Mouse (Mus musculus) thymus, postnatal 14 days (tissue): ENCODE measurements around the gene Gbp2.
A peak's percentile ranks its signal among the peaks of the same experiment; 100 is the strongest.
"Not testable (repeated sequence)": the region's sequence is repeated elsewhere in the genome, so short reads cannot be mapped to it uniquely, and the experiment has no call there.

Source experiments
- DNase-seq: peaks from one replicate; pipeline ENCODE4 v3.0.0; 2021

Gbp2 gene

DNA sequence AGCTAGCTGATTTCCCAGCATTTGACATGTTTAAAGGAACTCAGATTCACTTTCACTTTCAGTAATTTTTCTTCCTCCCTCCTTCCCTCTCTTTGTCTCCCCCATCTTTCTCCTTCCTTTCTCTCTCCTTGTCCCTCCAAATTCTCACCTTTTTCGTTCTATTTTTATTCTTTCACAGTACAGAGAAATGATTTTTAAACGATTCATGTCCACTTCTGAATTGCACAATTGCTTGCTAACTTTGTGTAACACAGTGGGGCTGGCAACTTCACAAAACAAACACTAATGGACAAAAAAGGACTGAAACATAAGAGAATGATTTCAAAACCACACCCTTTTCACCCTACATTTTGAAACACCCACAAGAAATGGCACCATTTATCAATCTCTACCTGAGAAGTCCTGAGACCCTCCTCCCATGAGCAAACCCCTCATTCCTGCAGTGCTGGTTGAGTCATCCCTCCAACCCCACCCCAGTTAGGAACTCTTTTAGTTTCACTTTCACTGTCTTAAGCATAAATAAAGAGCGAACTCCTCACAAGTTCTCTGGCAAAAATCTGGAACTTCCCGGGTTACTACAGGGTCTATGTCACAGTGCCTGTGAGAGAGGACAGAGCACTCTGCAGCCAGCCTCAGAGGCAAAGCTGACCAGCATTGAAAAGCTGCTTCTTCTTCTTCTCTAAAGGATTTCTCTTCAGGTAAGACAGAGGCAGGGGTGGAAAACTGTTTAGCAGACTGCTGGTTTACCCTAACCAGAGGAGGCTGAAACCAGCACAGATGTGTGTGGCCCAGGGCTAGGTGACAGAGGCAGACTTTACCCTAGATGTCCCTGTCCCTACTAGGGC lies at the start of gene Gbp2:
TSS of gene Gbp2 (plus strand) at position 492 of the 845 bp plus-strand sequence.
- peak; percentile 37 for DNase-seq

GRCm38 (mm10) chr3:142570738-142571137 lies 49.7 kb upstream of the Gbp2 start:
- DNase-seq = no peak

DNA sequence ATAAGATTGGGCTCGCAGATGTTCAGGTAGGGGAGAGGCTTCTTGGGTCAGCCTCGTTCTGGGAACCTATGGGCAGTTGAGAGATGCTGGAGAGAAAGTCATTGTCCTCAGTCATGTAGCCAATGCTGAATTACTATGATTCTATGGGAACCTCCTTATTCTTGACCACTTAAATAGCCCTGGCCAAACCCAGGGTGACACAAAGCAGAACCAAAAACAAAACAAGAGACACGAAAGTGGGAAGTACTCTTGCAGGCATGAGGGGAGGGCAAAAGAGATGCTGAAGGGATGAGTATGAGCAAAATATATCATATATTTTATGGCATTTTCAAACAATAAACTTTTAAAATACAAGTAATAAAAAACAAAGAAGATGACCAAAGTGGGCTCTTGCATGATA lies 43.3 kb upstream of the Gbp2 start:
- no peak for DNase-seq

DNA sequence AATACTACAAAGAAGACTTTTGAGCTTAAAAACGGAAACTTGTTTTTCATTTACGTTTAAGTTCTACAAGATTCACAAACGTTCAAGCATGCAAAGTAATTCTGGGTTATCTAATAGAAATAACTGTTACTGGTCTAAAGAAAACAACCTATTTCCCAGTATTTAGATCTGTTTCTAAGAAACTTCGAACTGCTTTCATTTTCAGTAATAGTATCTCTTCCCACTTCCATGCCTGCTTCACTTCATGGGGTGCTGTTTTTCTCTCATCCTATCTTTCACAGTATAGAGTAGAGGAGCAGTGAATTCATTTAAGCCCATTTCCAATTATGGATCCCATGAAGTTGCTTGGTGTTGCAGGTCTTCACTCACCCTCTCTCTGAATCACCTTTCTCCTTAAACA lies 42.1 kb upstream of the Gbp2 start:
- DNase-seq = no peak

DNA sequence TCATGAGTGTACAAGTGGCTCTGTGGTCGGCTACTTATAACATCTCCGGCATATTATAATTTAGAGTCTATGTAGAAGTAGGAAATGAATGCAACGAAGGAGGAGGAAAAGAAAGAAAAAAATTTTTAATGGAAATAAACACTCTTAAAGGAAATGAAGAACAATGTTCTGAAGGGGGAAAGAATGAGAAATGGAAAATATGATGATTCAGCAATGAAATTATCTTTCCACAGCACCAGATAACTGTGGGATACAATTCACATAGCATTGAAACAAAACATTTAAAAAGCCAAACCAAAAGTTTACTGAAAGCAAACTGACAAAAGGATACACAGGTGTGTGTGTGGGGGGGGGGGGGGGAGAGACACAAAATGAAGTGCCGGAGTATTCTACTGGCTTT lies 37.3 kb upstream of the Gbp2 start:
- no peak for DNase-seq

DNA sequence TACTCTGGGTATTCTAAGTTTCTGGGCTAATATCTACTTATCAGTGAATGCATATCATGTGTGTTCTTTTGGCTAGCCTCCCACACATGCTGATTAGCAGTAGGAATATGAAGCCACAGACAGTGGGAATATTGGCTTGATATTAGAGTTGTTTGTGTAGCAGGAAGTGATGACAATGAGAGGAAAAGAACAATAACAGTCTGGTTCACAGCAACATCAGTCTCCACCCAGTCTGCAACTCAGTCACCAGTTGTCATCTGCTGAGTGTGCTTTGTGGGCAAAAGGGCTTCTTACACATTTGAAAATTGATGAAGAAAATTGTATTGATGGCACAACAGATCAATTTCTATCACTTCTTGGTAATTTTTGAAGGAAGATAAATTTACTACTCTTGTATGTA lies 33.0 kb upstream of the Gbp2 start:
- no peak for DNase-seq

DNA sequence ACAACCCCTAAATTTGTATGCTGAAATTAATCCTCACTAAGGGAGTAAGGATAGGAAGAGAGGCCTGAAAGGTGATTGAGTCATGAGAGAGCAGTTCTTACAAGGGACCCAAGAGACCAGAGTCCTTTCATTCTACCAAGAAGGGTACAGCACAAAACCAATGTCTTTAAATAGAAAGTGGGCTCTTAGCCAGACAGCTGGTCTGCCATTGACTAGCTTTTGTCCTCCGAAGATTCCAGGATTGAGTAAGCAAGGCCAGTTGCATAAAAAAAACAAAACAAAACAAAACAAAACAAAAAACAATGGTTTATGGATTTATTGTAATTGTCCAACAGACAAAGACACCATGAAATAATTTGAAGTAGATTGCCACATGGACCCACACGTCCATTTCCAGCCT lies 31.5 kb upstream of the Gbp2 start:
- DNase-seq = no peak

DNA sequence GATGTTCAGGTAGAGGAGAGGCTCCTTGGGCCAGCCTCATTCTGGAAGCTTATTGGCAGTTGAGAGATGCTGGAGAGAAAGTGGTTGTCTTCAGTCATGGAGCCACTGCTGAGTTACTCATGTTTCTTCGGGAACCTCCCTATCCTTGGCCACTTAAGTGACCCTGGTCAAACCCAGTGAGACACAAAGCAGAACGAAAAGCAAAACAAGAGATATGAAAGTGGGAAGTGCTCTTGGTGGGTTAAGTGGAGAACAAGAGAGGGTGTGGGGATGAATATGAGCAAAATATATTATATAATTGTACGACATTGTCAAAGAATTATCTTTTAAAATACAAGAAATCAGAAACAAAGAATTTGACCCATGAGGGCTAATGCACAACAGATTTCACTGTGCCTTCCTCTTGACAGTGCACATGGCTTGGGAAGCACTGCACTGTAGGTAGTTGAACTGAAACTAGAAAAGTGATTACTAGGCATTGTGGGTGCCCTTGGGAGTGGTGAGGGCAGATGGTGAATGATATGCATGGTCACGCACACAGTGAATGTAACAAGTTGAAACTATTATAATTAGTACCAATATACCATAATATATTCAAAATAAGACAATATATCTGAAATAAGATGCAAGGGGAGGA lies 29.9 kb upstream of the Gbp2 start:
- DNase-seq = no peak

- no peak for DNase-seq
Observed at GRCm38 (mm10) chr3:142594547-142594946, 25.9 kb upstream of the Gbp2 start, which contains the start of gene Gbp2b. Gene Gbp2b, plus strand, starts transcription at chr3:142594847.

DNA sequence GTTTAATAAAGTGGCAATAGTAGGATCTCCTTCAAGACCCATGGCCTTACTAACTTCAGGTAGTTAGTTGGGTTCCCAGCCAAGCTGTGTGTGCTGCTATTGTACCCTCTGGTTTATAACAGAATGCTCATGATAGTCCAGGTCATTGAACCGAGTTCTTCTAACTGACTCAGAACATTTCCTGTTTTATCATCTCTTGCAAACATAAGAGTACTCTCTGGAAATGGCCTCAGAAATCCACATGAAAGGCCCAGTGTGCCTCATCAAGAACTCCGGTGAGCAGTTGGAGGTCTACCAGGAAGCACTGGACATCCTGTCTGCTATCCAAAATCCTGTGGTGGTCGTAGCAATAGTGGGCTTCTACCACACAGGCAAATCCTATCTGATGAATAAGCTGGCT lies 22.5 kb upstream of the Gbp2 start:
- DNase-seq = no peak

- DNase-seq = no peak
Observed at GRCm38 (mm10) chr3:142601675-142602074, 18.7 kb upstream of the Gbp2 start.

DNA sequence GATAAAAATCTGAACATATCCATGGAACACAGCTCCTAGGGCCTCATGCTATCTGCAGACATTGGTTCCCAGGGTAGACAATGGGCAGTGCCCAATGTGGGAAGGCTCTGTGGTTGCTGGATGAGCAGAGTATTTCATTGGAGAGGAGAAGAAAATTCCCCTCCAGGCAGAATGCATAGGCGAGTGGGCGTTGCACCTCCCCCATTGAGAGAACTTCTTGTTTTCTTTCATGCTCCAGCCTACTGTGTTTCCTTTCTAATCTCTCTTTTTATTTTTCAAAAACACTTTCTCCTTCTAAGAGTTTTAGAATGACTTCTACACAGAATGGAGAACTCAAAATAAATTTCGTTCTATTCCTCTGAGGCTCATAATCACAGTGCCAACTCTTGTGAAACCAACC lies 1.7 kb upstream of the Gbp2 start:
- no peak for DNase-seq

- peak; percentile 10 for DNase-seq
Observed at GRCm38 (mm10) chr3:142619606-142620005, 796 bp upstream of the Gbp2 start.

DNA sequence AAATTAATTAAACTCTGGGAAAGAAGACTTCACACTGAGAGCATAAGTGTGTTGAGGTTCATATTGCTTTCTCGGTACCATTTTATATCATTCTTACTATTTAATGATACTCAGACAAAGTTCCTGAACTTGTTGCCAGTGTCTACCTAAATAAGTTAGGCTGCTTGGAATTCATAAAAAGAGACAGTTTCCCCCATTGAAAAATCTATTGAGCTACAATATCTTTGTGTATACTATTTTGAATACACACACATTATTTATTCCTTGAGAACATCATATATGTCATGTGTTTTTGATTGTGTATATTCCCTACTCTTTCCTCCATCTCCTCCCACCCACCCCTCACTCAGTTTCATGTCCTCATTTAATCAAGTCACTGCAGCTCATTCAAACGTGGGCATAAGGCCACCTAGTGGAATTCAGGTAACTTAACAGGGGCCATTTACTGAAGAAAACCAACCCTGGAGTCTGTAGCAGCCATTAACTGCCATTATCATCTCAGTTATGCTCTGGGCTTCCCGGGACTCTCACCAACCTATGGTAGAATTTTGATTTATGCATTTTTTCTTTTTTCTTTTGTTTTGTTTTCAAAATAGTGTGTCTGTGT lies 657 bp downstream of the Gbp2 start:
- DNase-seq = peak; percentile 30

- DNase-seq = no peak
Observed at GRCm38 (mm10) chr3:142630385-142630784, 10.0 kb downstream of the Gbp2 start.

DNA sequence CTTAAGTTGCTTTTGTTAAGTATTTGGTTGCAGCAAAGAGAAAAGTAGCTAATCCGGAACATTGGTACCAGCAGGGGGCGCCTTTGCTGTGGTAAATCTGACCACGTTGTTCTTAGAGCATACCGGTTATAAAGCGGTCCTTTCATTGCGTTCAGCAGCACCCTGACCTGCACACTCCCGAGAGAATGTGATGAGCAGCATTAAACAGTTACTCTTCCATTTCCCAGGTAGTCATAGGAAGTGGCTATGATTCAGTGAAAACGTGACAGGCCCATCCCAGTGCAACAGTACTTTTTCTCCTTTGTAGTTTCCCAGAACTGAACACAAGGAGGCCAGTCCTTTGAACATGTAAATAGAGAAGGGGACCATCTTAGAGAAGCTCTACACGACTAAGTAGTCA lies 19.8 kb downstream of the Gbp2 start:
- peak; percentile 69 for DNase-seq

DNA sequence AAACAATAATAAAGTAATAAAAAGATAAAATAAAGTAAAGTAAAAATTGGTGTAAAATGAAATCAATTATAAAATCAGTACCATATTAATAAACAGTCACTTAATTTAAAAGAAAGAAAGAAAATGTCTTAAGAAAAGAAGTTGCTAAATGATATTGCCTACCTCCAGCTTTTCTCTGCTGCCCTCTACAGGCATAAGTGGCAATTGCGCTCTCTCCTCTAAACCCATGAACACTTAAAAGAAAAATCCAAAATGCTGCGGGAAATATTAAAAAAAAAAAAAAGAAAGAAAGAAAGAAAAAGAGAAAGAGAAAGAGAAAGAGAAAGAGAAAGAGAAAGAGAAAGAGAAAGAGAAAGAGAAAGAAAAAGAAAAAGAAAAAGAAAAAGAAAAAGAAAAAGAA lies 25.5 kb downstream of the Gbp2 start:
- DNase-seq = peak; percentile 72

DNA sequence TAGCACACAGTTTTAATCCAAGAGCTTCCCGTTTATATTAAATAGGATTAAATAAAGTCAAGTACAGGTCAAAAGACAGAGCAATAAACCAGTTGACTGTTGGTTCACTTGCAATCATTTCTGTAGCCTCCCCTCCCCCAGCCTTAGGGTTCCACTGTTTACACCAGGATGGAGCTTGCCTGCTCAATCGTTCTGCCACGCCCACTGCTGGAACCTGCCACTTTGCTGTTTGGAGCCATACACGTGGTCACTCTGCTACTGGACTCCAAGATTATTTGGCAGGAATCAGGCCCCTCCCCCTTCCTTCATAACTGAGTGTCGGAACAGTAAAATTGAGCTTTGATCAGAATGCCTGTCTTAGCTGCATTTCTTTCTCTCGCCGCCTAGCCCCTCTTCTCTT lies 27.4 kb downstream of the Gbp2 start:
- DNase-seq = not testable (repeated sequence)

- no peak for DNase-seq
Observed at GRCm38 (mm10) chr3:142650205-142650604, 29.8 kb downstream of the Gbp2 start.

GRCm38 (mm10) chr3:142664723-142665122 lies 44.3 kb downstream of the Gbp2 start:
- no peak for DNase-seq

DNA sequence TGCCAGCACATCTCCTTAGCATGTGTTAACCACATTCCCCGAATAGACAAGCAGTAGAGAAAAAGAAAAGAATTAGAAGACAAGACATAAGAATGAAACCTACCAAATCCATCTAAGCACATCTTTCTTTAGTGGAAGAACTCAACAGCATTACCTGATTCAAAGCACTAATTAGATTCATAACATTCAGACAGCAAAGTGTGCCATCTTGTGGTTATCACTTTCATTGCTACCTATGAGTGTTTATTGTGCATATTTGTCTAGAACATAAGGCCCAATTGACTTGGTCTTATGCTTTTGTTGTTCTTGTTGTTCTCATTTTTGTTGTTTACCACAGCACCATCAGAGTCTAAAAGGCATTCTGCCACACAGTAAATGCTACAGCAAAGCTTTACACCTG lies 54.2 kb downstream of the Gbp2 start:
- no peak for DNase-seq
